Mouse (Mus musculus) liver, embryonic 14.5 days (tissue): ENCODE results near the gene Crnkl1.

Experiments
- CTCF ChIP-seq: IDR thresholded peaks from 2 replicates; pipeline ENCODE4 v1.5.1; 2016; ENCODE audit warnings: antibody characterized with exemption, low read depth, control low read depth
- EP300 ChIP-seq: IDR thresholded peaks from 2 replicates; pipeline ENCODE4 v1.6.1; 2016; ENCODE audit warnings: antibody characterized with exemption, low read depth

DNA sequence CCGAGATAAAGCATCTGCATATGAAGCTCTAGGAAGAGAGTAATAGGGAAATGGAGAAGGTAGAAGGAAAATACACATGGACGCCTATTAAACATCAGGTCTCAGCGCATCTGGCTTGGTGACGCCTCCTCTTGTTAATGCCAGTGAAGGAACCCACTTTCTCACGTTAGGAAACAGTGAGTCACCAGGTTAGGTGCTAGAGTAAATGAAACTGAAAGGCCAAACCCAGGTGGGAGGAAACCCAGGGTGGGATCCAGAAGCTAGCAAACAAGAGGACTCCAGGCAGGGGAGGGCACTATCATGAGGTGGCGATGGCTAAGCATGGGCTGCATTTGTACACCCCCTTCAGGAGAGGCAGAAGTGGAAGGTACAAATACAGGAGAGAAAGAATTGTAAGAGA lies 29.7 kb downstream of the Crnkl1 start:
- no peak for TF ChIP-seq CTCF
- TF ChIP-seq EP300 = no peak
